Mouse (Mus musculus): ENCODE results near the gene Plxna1. TPM values are rescaled to one million over a fixed set of nuclear protein-coding genes. Genes with fewer than 3 reads are reported as not detected.
A peak's percentile ranks its signal among the peaks of the same experiment; 100 is the strongest.

The Plxna1 gene
- polyA plus RNA-seq, 1 experiment from 2014 or later = 11.1 TPM

GRCm38 (mm10) chr6:89399564-89399963 is 37.1 kb upstream of the Plxna1 start:
- 91% methylated on average over 1 of the region's 1 CpGs for WGBS
- Histone ChIP-seq H3K27me3 (ENCODE audit: control insufficient read depth, insufficient read depth, low read length) (no peaks in the 10 kb centered on the region), H3K36me3 (ENCODE audit: control insufficient read depth, insufficient read depth, low read length) (no peaks in the 10 kb centered on the region), H3K4me2 (ENCODE audit: low read length) (no peak overlapping the region), H3K9ac (ENCODE audit: low read length) (no peak overlapping the region), H3K27ac (replicated peaks in 1 of 2; ENCODE audit: control insufficient read depth in 1 of 2, insufficient read depth in 1 of 2, low read depth in 2 of 2, low read length in 2 of 2) (no peak overlapping the region), H3K4me1 (ENCODE audit: control insufficient read depth in 2 of 2, insufficient read depth in 2 of 2, low read length in 2 of 2) (peaks cover 6 to 10% of the 10 kb centered on the region in 2 experiments; a peak in 3 of 4 replicates), H3K9me3 (ENCODE audit: control insufficient read depth, low read length) (no peaks in the 10 kb centered on the region), H3K4me3 (ENCODE audit: control insufficient read depth in 1 of 2, insufficient read depth in 1 of 2, low read depth in 1 of 2, low read length in 2 of 2) (no peak overlapping the region)
- ATAC-seq (ENCODE audit: insufficient number of reproducible peaks, insufficient read depth, low FRiP score, low read depth) = no peak

GRCm38 (mm10) chr6:89397919-89398318 is 35.5 kb upstream of the Plxna1 start:
- Histone ChIP-seq H3K4me1 (ENCODE audit: control insufficient read depth in 2 of 2, insufficient read depth in 2 of 2, low read length in 2 of 2) (no peaks in the 10 kb centered on the region), H3K27ac (replicated peaks in 1 of 2; ENCODE audit: control insufficient read depth in 1 of 2, insufficient read depth in 1 of 2, low read depth in 2 of 2, low read length in 2 of 2) (no peak overlapping the region), H3K4me3 (ENCODE audit: control insufficient read depth in 1 of 2, insufficient read depth in 1 of 2, low read depth in 1 of 2, low read length in 2 of 2) (no peak overlapping the region), H3K4me2 (ENCODE audit: low read length) (no peak overlapping the region), H3K9ac (ENCODE audit: low read length) (no peak overlapping the region), H3K36me3 (ENCODE audit: control insufficient read depth, insufficient read depth, low read length) (no peaks in the 10 kb centered on the region), H3K9me3 (ENCODE audit: control insufficient read depth, low read length) (no peaks in the 10 kb centered on the region), H3K27me3 (ENCODE audit: control insufficient read depth, insufficient read depth, low read length) (no peaks in the 10 kb centered on the region)
- 64% methylated on average over 4 of the region's 4 CpGs for WGBS
- ATAC-seq (ENCODE audit: insufficient number of reproducible peaks, insufficient read depth, low FRiP score, low read depth) = no peak

DNA sequence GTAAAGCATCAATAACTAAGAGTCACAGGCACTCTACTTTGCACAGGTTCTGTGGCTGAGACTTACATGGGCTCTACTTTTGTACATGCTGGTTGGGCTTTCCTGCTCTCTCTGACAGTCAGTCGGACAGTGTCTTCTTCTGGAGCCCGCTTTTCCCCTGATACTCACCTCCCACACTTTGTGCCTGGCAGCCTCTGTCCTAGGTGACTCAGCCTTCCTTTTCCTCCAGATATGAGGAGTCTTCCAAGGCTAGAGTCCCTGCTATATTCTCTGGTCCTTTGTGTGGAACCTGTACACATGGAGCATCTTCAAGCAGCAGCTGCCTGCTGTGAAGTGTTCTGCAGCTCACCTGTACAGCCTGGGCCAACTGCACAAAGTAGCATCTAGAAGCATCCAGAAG is 31.4 kb upstream of the Plxna1 start:
- WGBS = 83% methylated on average over 2 of the region's 2 CpGs
- no peak for ATAC-seq (ENCODE audit: insufficient number of reproducible peaks, insufficient read depth, low FRiP score, low read depth)
- H3K27me3 ChIP-seq (ENCODE audit: control insufficient read depth, insufficient read depth, low read length) = no peaks in the 10 kb centered on the region
- no peak overlapping the region for H3K4me2 ChIP-seq (ENCODE audit: low read length)
- no peaks in the 10 kb centered on the region for H3K9me3 ChIP-seq (ENCODE audit: control insufficient read depth, low read length)
- H3K27ac ChIP-seq (replicated peaks in 1 of 2; ENCODE audit: control insufficient read depth in 1 of 2, insufficient read depth in 1 of 2, low read depth in 2 of 2, low read length in 2 of 2) = no peak overlapping the region
- H3K9ac ChIP-seq (ENCODE audit: low read length) = no peak overlapping the region
- no peaks in the 10 kb centered on the region for H3K36me3 ChIP-seq (ENCODE audit: control insufficient read depth, insufficient read depth, low read length)
- no peak overlapping the region for H3K4me3 ChIP-seq (ENCODE audit: control insufficient read depth in 1 of 2, insufficient read depth in 1 of 2, low read depth in 1 of 2, low read length in 2 of 2)
- H3K4me1 ChIP-seq (ENCODE audit: control insufficient read depth in 2 of 2, insufficient read depth in 2 of 2, low read length in 2 of 2) = no peaks in the 10 kb centered on the region

- Histone ChIP-seq H3K36me3 (ENCODE audit: control insufficient read depth, insufficient read depth, low read length) (no peaks in the 10 kb centered on the region), H3K27ac (replicated peaks in 1 of 2; ENCODE audit: control insufficient read depth in 1 of 2, insufficient read depth in 1 of 2, low read depth in 2 of 2, low read length in 2 of 2) (no peak overlapping the region), H3K4me3 (ENCODE audit: control insufficient read depth in 1 of 2, insufficient read depth in 1 of 2, low read depth in 1 of 2, low read length in 2 of 2) (no peak overlapping the region), H3K27me3 (ENCODE audit: control insufficient read depth, insufficient read depth, low read length) (no peaks in the 10 kb centered on the region), H3K9me3 (ENCODE audit: control insufficient read depth, low read length) (no peaks in the 10 kb centered on the region), H3K9ac (ENCODE audit: low read length) (no peak overlapping the region), H3K4me2 (ENCODE audit: low read length) (no peak overlapping the region), H3K4me1 (ENCODE audit: control insufficient read depth in 2 of 2, insufficient read depth in 2 of 2, low read length in 2 of 2) (peaks cover 3 to 8% of the 10 kb centered on the region in 2 experiments)
- no peak for ATAC-seq (ENCODE audit: insufficient number of reproducible peaks, insufficient read depth, low FRiP score, low read depth)
- WGBS = 83% methylated on average over 2 of the region's 2 CpGs
These were observed 29.8 kb upstream of the Plxna1 start for GRCm38 (mm10) chr6:89392213-89392612.

GRCm38 (mm10) chr6:89389771-89390170 is 27.4 kb upstream of the Plxna1 start:
- no peak overlapping the region for H3K27ac ChIP-seq (replicated peaks in 1 of 2; ENCODE audit: control insufficient read depth in 1 of 2, insufficient read depth in 1 of 2, low read depth in 2 of 2, low read length in 2 of 2)
- H3K9ac ChIP-seq (ENCODE audit: low read length) = no peak overlapping the region
- no peaks in the 10 kb centered on the region for H3K27me3 ChIP-seq (ENCODE audit: control insufficient read depth, insufficient read depth, low read length)
- H3K9me3 ChIP-seq (ENCODE audit: control insufficient read depth, low read length) = no peaks in the 10 kb centered on the region
- no peak for ATAC-seq (ENCODE audit: insufficient number of reproducible peaks, insufficient read depth, low FRiP score, low read depth)
- peaks cover 9 to 16% of the 10 kb centered on the region in 2 experiments for H3K4me1 ChIP-seq (ENCODE audit: control insufficient read depth in 2 of 2, insufficient read depth in 2 of 2, low read length in 2 of 2)
- H3K4me3 ChIP-seq (ENCODE audit: control insufficient read depth in 1 of 2, insufficient read depth in 1 of 2, low read depth in 1 of 2, low read length in 2 of 2) = no peak overlapping the region
- 86% methylated on average over 7 of the region's 7 CpGs for WGBS
- no peaks in the 10 kb centered on the region for H3K36me3 ChIP-seq (ENCODE audit: control insufficient read depth, insufficient read depth, low read length)
- no peak overlapping the region for H3K4me2 ChIP-seq (ENCODE audit: low read length)

DNA sequence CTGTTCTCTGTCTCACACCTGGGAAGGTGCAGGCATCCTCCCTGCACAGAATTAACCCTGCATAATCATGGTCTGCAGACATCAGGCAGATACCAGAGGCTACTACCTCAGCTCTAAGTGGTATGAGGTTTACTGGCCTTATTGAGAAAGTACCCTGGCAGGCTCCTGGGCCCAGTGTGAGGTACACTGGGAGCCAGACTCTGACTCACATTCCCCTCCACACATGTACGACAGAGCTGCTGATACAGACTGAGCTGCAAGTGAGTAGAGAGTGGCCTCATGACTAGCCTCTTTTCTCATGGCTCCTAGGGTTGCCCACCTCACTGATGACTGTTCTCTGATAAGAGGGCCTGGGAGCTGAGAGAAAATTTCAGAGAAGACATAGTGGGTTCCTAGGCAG is 24.5 kb upstream of the Plxna1 start:
- peaks cover 18 to 30% of the 10 kb centered on the region in 2 experiments for H3K4me1 ChIP-seq (ENCODE audit: control insufficient read depth in 2 of 2, insufficient read depth in 2 of 2, low read length in 2 of 2)
- H3K27ac ChIP-seq (replicated peaks in 1 of 2; ENCODE audit: control insufficient read depth in 1 of 2, insufficient read depth in 1 of 2, low read depth in 2 of 2, low read length in 2 of 2) = no peak overlapping the region
- no peak for ATAC-seq (ENCODE audit: insufficient number of reproducible peaks, insufficient read depth, low FRiP score, low read depth)
- no peak overlapping the region for H3K4me3 ChIP-seq (ENCODE audit: control insufficient read depth in 1 of 2, insufficient read depth in 1 of 2, low read depth in 1 of 2, low read length in 2 of 2)
- H3K4me2 ChIP-seq (ENCODE audit: low read length) = no peak overlapping the region
- H3K36me3 ChIP-seq (ENCODE audit: control insufficient read depth, insufficient read depth, low read length) = no peaks in the 10 kb centered on the region
- H3K9ac ChIP-seq (ENCODE audit: low read length) = no peak overlapping the region
- H3K27me3 ChIP-seq (ENCODE audit: control insufficient read depth, insufficient read depth, low read length) = no peaks in the 10 kb centered on the region
- H3K9me3 ChIP-seq (ENCODE audit: control insufficient read depth, low read length) = no peaks in the 10 kb centered on the region
- WGBS = 12% methylated on average over 1 of the region's 1 CpGs

GRCm38 (mm10) chr6:89384699-89385098 is 22.3 kb upstream of the Plxna1 start:
- peak; percentile 37; the same call in 1 of the 2 replicates for ATAC-seq (ENCODE audit: insufficient number of reproducible peaks, insufficient read depth, low FRiP score, low read depth)
- WGBS = 12% methylated on average over 2 of the region's 2 CpGs
- Histone ChIP-seq H3K4me3 (ENCODE audit: control insufficient read depth in 1 of 2, insufficient read depth in 1 of 2, low read depth in 1 of 2, low read length in 2 of 2) (no peak overlapping the region), H3K27ac (replicated peaks in 1 of 2; ENCODE audit: control insufficient read depth in 1 of 2, insufficient read depth in 1 of 2, low read depth in 2 of 2, low read length in 2 of 2) (no peak overlapping the region), H3K4me2 (ENCODE audit: low read length) (no peak overlapping the region), H3K9ac (ENCODE audit: low read length) (no peak overlapping the region), H3K36me3 (ENCODE audit: control insufficient read depth, insufficient read depth, low read length) (no peaks in the 10 kb centered on the region), H3K4me1 (ENCODE audit: control insufficient read depth in 2 of 2, insufficient read depth in 2 of 2, low read length in 2 of 2) (peaks cover 18 to 30% of the 10 kb centered on the region in 2 experiments), H3K9me3 (ENCODE audit: control insufficient read depth, low read length) (no peaks in the 10 kb centered on the region), H3K27me3 (ENCODE audit: control insufficient read depth, insufficient read depth, low read length) (no peaks in the 10 kb centered on the region)

DNA sequence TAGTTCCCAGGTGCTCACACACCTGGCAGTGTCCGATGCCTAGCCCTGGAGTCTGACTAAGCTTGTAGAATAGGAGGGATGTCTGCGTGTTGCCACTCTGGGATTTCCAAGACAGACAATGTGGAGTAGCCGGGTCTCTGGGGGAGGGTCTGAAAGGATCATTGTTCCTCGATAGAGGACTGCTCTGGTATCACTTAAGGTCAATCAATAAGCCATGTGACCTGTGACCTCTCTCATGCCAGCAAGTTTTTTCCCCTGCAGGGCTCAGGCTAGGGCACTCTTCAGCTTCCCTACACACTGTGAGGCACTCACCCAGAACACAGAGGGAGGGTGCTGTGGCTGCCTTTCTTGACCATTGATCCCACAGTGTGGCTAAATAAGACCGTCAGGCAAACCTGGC is 19.4 kb upstream of the Plxna1 start:
- H3K4me3 ChIP-seq (ENCODE audit: control insufficient read depth in 1 of 2, insufficient read depth in 1 of 2, low read depth in 1 of 2, low read length in 2 of 2) = no peak overlapping the region
- H3K36me3 ChIP-seq (ENCODE audit: control insufficient read depth, insufficient read depth, low read length) = no peaks in the 10 kb centered on the region
- peaks cover 15 to 23% of the 10 kb centered on the region in 2 experiments; a peak in 3 of 4 replicates for H3K4me1 ChIP-seq (ENCODE audit: control insufficient read depth in 2 of 2, insufficient read depth in 2 of 2, low read length in 2 of 2)
- H3K27ac ChIP-seq (replicated peaks in 1 of 2; ENCODE audit: control insufficient read depth in 1 of 2, insufficient read depth in 1 of 2, low read depth in 2 of 2, low read length in 2 of 2) = no peak overlapping the region
- no peaks in the 10 kb centered on the region for H3K27me3 ChIP-seq (ENCODE audit: control insufficient read depth, insufficient read depth, low read length)
- WGBS = 71% methylated on average over 5 of the region's 5 CpGs
- no peak for ATAC-seq (ENCODE audit: insufficient number of reproducible peaks, insufficient read depth, low FRiP score, low read depth)
- no peak overlapping the region for H3K9ac ChIP-seq (ENCODE audit: low read length)
- H3K4me2 ChIP-seq (ENCODE audit: low read length) = no peak overlapping the region
- no peaks in the 10 kb centered on the region for H3K9me3 ChIP-seq (ENCODE audit: control insufficient read depth, low read length)

All from heart, embryonic 14.5 days (tissue).